Mouse (Mus musculus) liver, embryonic 14.5 days (tissue): ENCODE results near the gene Maml3. TPM values are rescaled to one million over a fixed set of nuclear protein-coding genes. Genes with fewer than 3 reads are reported as not detected.

ENCODE experiments used
- ATAC-seq: fragments of 200-750 bp; cut with Nextera tagmentation; 2 replicates; pipeline ENCODE4 v1.8.0; 2017; ENCODE audit warnings: moderate number of reproducible peaks, mild to moderate bottlenecking, moderate library complexity; ENCODE audit not compliant: insufficient read depth
- DNase-seq, 3 experiments: peaks; one replicate each; pipeline ENCODE4 v3.0.0-alpha.2; 2012 to 2013; ENCODE audit warnings: low read depth in 3 of 3, low spot score in 3 of 3
- H3K27ac ChIP-seq: fragments of 300-500 bp; sonication (generic); 2 replicates; pipeline ENCODE4 v1.5.1; 2014; ENCODE audit warnings: moderate library complexity, mild to moderate bottlenecking, control low read depth, inconsistent platforms
- H3K27me3 ChIP-seq: fragments of 300-500 bp; sonication (generic); 2 replicates; pipeline ENCODE4 v1.6.1; 2014; ENCODE audit warnings: mild to moderate bottlenecking, low read length, moderate library complexity; ENCODE audit not compliant: control insufficient read depth, insufficient read depth
- H3K36me3 ChIP-seq: fragments of 300-500 bp; sonication (generic); replicated peaks from 2 replicates; pipeline ENCODE4 v1.6.1; 2014; ENCODE audit warnings: low read depth; ENCODE audit not compliant: control insufficient read depth, insufficient read depth
- H3K4me1 ChIP-seq, 2 experiments: fragments of 200-500 bp in 1 of 2; fragments of 300-500 bp in 1 of 2; sonication (generic) in 1 of 2; replicated peaks; 2 replicates each; pipeline ENCODE4 v1.6.1; 2012 to 2014; ENCODE audit warnings: antibody characterized with exemption in 1 of 2, inconsistent platforms in 1 of 2, low read length in 1 of 2; ENCODE audit not compliant: control insufficient read depth in 2 of 2, insufficient read depth in 2 of 2
- H3K4me2 ChIP-seq: fragments of 300-500 bp; sonication (generic); 2 replicates; pipeline ENCODE4 v1.6.1; 2014; ENCODE audit warnings: low read depth, mild to moderate bottlenecking, control low read depth, moderate library complexity
- H3K4me3 ChIP-seq, 2 experiments: fragments of 200-500 bp in 1 of 2; fragments of 300-500 bp in 1 of 2; sonication (generic) in 1 of 2; 2 replicates each; pipeline ENCODE4 v1.5.1; 2012 to 2014; ENCODE audit warnings: low read depth in 2 of 2, low read length in 2 of 2, mild to moderate bottlenecking in 2 of 2, control low read depth in 1 of 2, inconsistent platforms in 1 of 2, moderate library complexity in 1 of 2; ENCODE audit not compliant: insufficient read depth in 1 of 2
- H3K9ac ChIP-seq: fragments of 300-500 bp; sonication (generic); replicated peaks from 2 replicates; pipeline ENCODE4 v1.6.1; 2014; ENCODE audit warnings: mild to moderate bottlenecking, control low read depth, moderate library complexity
- H3K9me3 ChIP-seq: fragments of 300-500 bp; sonication (generic); 2 replicates; pipeline ENCODE4 v1.6.1; 2016; ENCODE audit warnings: low read length, mixed read lengths; ENCODE audit not compliant: control insufficient read depth
- CTCF ChIP-seq: IDR thresholded peaks from 2 replicates; pipeline ENCODE4 v1.5.1; 2016; ENCODE audit warnings: antibody characterized with exemption, low read depth, control low read depth
- EP300 ChIP-seq: IDR thresholded peaks from 2 replicates; pipeline ENCODE4 v1.6.1; 2016; ENCODE audit warnings: antibody characterized with exemption, low read depth
- WGBS: fragments of 180-500 bp; shearing (Covaris S2); extraction: QIAGEN DNeasy Blood & Tissue Kit; methylation state at CpG from one replicate; pipeline ENCODE4 v1.1.7; 2014; ENCODE audit not compliant: insufficient replicate concordance; 5-methylcytosine and 5-hydroxymethylcytosine counted together
- polyA plus RNA-seq, 2 experiments: library from polyadenylated mRNA; depleted of rRNA in 1 of 2; stranded (reverse) in 1 of 2; unstranded in 1 of 2; fragments of >200 nt; fragmentation: Nextera tagmentation in 1 of 2; extraction: Ambion mirVana in 1 of 2; gene quantifications; 2 replicates each; pipeline versions ENCODE4 v1.2.1 to v1.2.3; 2012 to 2014

Gene Maml3
- polyA plus RNA-seq, 2 experiments: 0.57 to 0.71 TPM

- no peak for DNase-seq
- ATAC-seq: no peak
- 69% methylated on average over 9 of the region's 9 CpGs for WGBS
Observed at GRCm38 (mm10) chr3:51771839-51772630, 332.8 kb downstream of the Maml3 start.

GRCm38 (mm10) chr3:51769196-51769595 lies 335.7 kb downstream of the Maml3 start:
- Histone ChIP-seq H3K4me2 (no peak overlapping the region), H3K4me1 (no peaks in the 10 kb centered on the region), H3K9ac (no peak overlapping the region), H3K36me3 (no peaks in the 10 kb centered on the region), H3K9me3 (no peaks in the 10 kb centered on the region), H3K27ac (no peak overlapping the region), H3K4me3 (no peak overlapping the region), H3K27me3 (no peaks in the 10 kb centered on the region)
- DNase-seq (no peak), ATAC-seq (no peak)
- 75% methylated on average over 6 of the region's 6 CpGs for WGBS
- TF ChIP-seq CTCF (no peak), EP300 (no peak)

More at GRCm38 (mm10) chr3:51771839-51772630, 332.8 kb downstream of the Maml3 start:
- Histone ChIP-seq H3K4me1 (no peaks in the 10 kb centered on the region), H3K27me3 (no peaks in the 10 kb centered on the region), H3K27ac (no peak overlapping the region), H3K9me3 (no peaks in the 10 kb centered on the region), H3K36me3 (no peaks in the 10 kb centered on the region), H3K4me3 (no peak overlapping the region), H3K4me2 (no peak overlapping the region), H3K9ac (no peak overlapping the region)
- no peak for TF ChIP-seq CTCF
- no peak for TF ChIP-seq EP300

- no peaks in the 10 kb centered on the region for H3K27me3 ChIP-seq
- TF ChIP-seq CTCF (no peak), EP300 (no peak)
- H3K36me3 ChIP-seq: no peaks in the 10 kb centered on the region
- no peak overlapping the region for H3K27ac ChIP-seq
- WGBS: 33% methylated on average over 12 of the region's 12 CpGs
- no peak overlapping the region for H3K4me3 ChIP-seq
- ATAC-seq: no peak
- H3K9me3 ChIP-seq: no peaks in the 10 kb centered on the region
- H3K4me2 ChIP-seq: no peak overlapping the region
- no peak for DNase-seq
- H3K4me1 ChIP-seq: no peaks in the 10 kb centered on the region
- no peak overlapping the region for H3K9ac ChIP-seq
Observed at GRCm38 (mm10) chr3:51765220-51765923, 339.5 kb downstream of the Maml3 start.

- TF ChIP-seq CTCF (no peak), EP300 (no peak)
- no peak overlapping the region for H3K4me3 ChIP-seq
- H3K27me3 ChIP-seq: no peaks in the 10 kb centered on the region
- no peak overlapping the region for H3K27ac ChIP-seq
- no peak overlapping the region for H3K4me2 ChIP-seq
- no peaks in the 10 kb centered on the region for H3K9me3 ChIP-seq
- ATAC-seq: no peak
- no peaks in the 10 kb centered on the region for H3K4me1 ChIP-seq
- 62% methylated on average over 3 of the region's 3 CpGs for WGBS
- no peak for DNase-seq
- H3K36me3 ChIP-seq: no peaks in the 10 kb centered on the region
- no peak overlapping the region for H3K9ac ChIP-seq
Observed at GRCm38 (mm10) chr3:51764175-51764574, 340.7 kb downstream of the Maml3 start.

- ATAC-seq (no peak), DNase-seq (no peak)
- H3K9me3 ChIP-seq: no peaks in the 10 kb centered on the region
- no peak overlapping the region for H3K4me3 ChIP-seq
- no peak overlapping the region for H3K9ac ChIP-seq
- TF ChIP-seq CTCF (no peak), EP300 (no peak)
- 76% methylated on average over 10 of the region's 10 CpGs for WGBS
- H3K27me3 ChIP-seq: no peaks in the 10 kb centered on the region
- H3K27ac ChIP-seq: no peak overlapping the region
- no peaks in the 10 kb centered on the region for H3K4me1 ChIP-seq
- no peaks in the 10 kb centered on the region for H3K36me3 ChIP-seq
- H3K4me2 ChIP-seq: no peak overlapping the region
Observed at GRCm38 (mm10) chr3:51762900-51763299, 342.0 kb downstream of the Maml3 start.
